Mouse (Mus musculus) cerebellum, adult 2 months (tissue): Measurements from ENCODE around the gene Fam214a.

Experiments
- CTCF ChIP-seq: fragments of 200-500 bp; IDR thresholded peaks from 2 replicates; pipeline ENCODE4 v1.5.1; 2011; ENCODE audit warnings: low read depth, mild to moderate bottlenecking, control low read depth, low read length, moderate library complexity, borderline replicate concordance; ENCODE audit not compliant: insufficient read depth
- POLR2A ChIP-seq: fragments of 200-500 bp; IDR thresholded peaks from 2 replicates; pipeline ENCODE4 v1.6.1; 2011; ENCODE audit warnings: low read length, control low read depth, borderline replicate concordance; ENCODE audit not compliant: insufficient read depth

- TF ChIP-seq POLR2A (no peak), CTCF (no peak)
Measured at GRCm38 (mm10) chr9:75019592-75019991, 66.9 kb downstream of the Fam214a start.
